Mouse (Mus musculus): Measurements from ENCODE around the gene Lrrc74a.

DNA sequence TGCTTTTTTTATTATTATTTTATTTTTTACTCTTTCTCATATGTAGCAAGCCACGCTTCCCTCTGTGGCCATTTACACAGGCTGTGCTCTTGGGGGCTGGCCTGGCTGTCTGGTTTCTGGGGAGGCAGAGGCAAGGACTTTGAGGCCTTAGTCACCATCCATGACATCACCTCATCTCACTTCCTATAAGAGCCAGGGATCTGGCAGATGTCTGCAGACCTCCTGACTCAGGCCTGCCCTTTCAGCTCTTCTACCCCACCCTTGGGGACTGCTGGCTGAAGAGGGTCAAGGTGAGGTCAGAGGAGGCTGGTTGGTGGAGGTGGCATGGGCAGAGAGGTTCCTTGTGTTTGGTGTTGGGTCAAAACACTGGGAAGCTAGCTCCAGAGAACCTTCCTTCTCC, 39.7 kb upstream of the Lrrc74a start:
- no peak for TF ChIP-seq CTCF (IDR thresholded peaks at IDR 0.05; ENCODE audit: low read depth, low read length)
- TF ChIP-seq POLR2A (IDR thresholded peaks at IDR 0.05; ENCODE audit: extremely low read depth, insufficient read depth, low read length), result no peak
